Mouse (Mus musculus): ENCODE data around the gene Cckbr. TPM values are rescaled to one million over a fixed set of nuclear protein-coding genes. Genes with fewer than 3 reads are reported as not detected.

Gene Cckbr
- polyA plus RNA-seq, 1 experiment: not detected

DNA sequence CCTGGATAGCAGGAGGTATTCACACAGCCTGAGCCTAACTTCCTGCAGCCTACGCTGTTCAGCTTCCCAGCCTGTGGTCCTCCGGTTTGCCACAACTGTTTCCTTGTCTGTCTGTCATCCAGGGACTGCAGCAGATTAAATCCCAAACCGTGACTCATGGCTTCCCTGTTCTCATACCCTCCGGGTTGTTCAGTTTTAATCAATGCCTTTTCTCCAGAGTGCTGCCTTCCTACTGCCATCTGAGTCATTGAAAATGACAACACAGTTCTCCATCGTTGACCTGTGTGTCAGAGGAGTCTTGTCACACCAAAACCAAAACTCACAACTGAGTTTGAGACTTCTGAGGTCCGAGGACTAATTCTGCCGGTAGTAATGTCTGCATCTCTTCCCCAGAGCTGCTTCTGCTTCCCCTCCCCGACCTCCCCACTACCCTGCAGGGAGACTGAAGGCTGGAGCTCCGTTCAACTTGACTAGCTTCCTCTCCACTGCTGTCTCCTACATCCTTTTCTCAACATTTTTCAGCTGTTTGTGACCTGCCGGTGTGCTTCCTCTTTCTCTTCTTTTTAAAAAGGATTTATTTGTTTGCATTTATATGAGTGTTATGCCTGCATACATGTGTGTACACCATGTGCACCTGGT is 73.4 kb downstream of the Cckbr start:
- no peaks in the 10 kb centered on the region for H3K27me3 ChIP-seq (ENCODE audit: control insufficient read depth, insufficient read depth, insufficient read length)
- H3K36me3 ChIP-seq (ENCODE audit: control insufficient read depth, insufficient read depth): no peaks in the 10 kb centered on the region
- H3K4me3 ChIP-seq: no peak overlapping the region
- TF ChIP-seq CEBPB (IDR thresholded peaks at IDR 0.05; ENCODE audit: insufficient read depth, poor library complexity, severe bottlenecking) (no peak), POLR2AphosphoS2 (IDR thresholded peaks at IDR 0.05; ENCODE audit: insufficient read length, low read depth) (no peak), MYOG (IDR thresholded peaks at IDR 0.05; ENCODE audit: control insufficient read depth in 1 of 3, insufficient read depth in 1 of 3, insufficient read length in 2 of 3, low read depth in 2 of 3) (no peak), MYOD1 (IDR thresholded peaks at IDR 0.05; ENCODE audit: control insufficient read depth in 1 of 3, insufficient read length in 2 of 3, low read depth in 2 of 3) (no peak), POLR2A (IDR thresholded peaks at IDR 0.05; ENCODE audit: insufficient read length, low read depth) (no peak), TCF12 (IDR thresholded peaks at IDR 0.05; ENCODE audit: insufficient read depth, poor library complexity, severe bottlenecking) (no peak), USF1 (IDR thresholded peaks at IDR 0.05; ENCODE audit: low read depth) (no peak), MAX (IDR thresholded peaks at IDR 0.05; ENCODE audit: low read depth) (no peak), REST (IDR thresholded peaks at IDR 0.05; ENCODE audit: insufficient read depth, insufficient read length) (no peak), TCF3 (IDR thresholded peaks at IDR 0.05; ENCODE audit: insufficient read length, low read depth) (no peak), E2F4 (IDR thresholded peaks at IDR 0.05; ENCODE audit: insufficient read depth) (no peak)
- H3K4me2 ChIP-seq (ENCODE audit: low read depth): peak overlapping the region; percentile 47
- no peaks in the 10 kb centered on the region for H3K79me2 ChIP-seq (ENCODE audit: control insufficient read depth, insufficient read depth)
- H3ac ChIP-seq (ENCODE audit: control insufficient read depth, insufficient read length): no peak overlapping the region

DNA sequence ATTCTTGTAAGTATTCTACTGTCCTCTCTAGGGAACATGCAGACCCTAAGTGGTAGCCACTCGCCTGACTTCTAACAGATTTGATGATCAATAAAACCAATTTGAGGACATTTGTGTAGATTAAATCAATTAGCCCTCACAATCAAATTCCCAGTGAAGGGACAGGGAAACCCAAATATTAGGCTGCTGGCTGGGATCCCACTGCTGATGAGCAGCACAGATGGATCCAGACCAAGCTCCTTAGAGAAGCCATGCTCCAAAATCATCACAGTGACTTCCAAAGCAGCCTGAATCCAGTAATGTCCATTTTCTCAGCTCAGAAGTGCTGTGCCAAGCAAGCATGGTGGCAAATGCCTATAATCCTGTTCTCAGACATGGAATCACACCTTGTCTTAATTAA is 74.1 kb downstream of the Cckbr start:
- Histone ChIP-seq H3K4me2 (ENCODE audit: low read depth) (no peak overlapping the region), H3K79me2 (ENCODE audit: control insufficient read depth, insufficient read depth) (no peaks in the 10 kb centered on the region), H3ac (ENCODE audit: control insufficient read depth, insufficient read length) (no peak overlapping the region), H3K27me3 (ENCODE audit: control insufficient read depth, insufficient read depth, insufficient read length) (no peaks in the 10 kb centered on the region), H3K4me3 (no peak overlapping the region), H3K36me3 (ENCODE audit: control insufficient read depth, insufficient read depth) (no peaks in the 10 kb centered on the region)
- TF ChIP-seq E2F4 (IDR thresholded peaks at IDR 0.05; ENCODE audit: insufficient read depth) (no peak), TCF12 (IDR thresholded peaks at IDR 0.05; ENCODE audit: insufficient read depth, poor library complexity, severe bottlenecking) (no peak), CEBPB (IDR thresholded peaks at IDR 0.05; ENCODE audit: insufficient read depth, poor library complexity, severe bottlenecking) (no peak), USF1 (IDR thresholded peaks at IDR 0.05; ENCODE audit: low read depth) (no peak), TCF3 (IDR thresholded peaks at IDR 0.05; ENCODE audit: insufficient read length, low read depth) (no peak), MAX (IDR thresholded peaks at IDR 0.05; ENCODE audit: low read depth) (no peak), SRF (IDR thresholded peaks at IDR 0.05; ENCODE audit: control insufficient read depth, insufficient read length, low read depth) (no peak), REST (IDR thresholded peaks at IDR 0.05; ENCODE audit: insufficient read depth, insufficient read length) (no peak), POLR2AphosphoS2 (IDR thresholded peaks at IDR 0.05; ENCODE audit: insufficient read length, low read depth) (no peak), MYOG (IDR thresholded peaks at IDR 0.05; ENCODE audit: control insufficient read depth in 1 of 3, insufficient read depth in 1 of 3, insufficient read length in 2 of 3, low read depth in 2 of 3) (no peak), POLR2A (IDR thresholded peaks at IDR 0.05; ENCODE audit: insufficient read length, low read depth) (no peak), MYOD1 (IDR thresholded peaks at IDR 0.05; ENCODE audit: control insufficient read depth in 1 of 3, insufficient read length in 2 of 3, low read depth in 2 of 3) (no peak)

- TF ChIP-seq MYOD1 (IDR thresholded peaks at IDR 0.05; ENCODE audit: control insufficient read depth in 1 of 3, insufficient read length in 2 of 3, low read depth in 2 of 3) (no peak), MAX (IDR thresholded peaks at IDR 0.05; ENCODE audit: low read depth) (no peak), POLR2AphosphoS2 (IDR thresholded peaks at IDR 0.05; ENCODE audit: insufficient read length, low read depth) (no peak), USF1 (IDR thresholded peaks at IDR 0.05; ENCODE audit: low read depth) (no peak), REST (IDR thresholded peaks at IDR 0.05; ENCODE audit: insufficient read depth, insufficient read length) (no peak), POLR2A (IDR thresholded peaks at IDR 0.05; ENCODE audit: insufficient read length, low read depth) (no peak), TCF3 (IDR thresholded peaks at IDR 0.05; ENCODE audit: insufficient read length, low read depth) (no peak), SRF (IDR thresholded peaks at IDR 0.05; ENCODE audit: control insufficient read depth, insufficient read length, low read depth) (no peak), TCF12 (IDR thresholded peaks at IDR 0.05; ENCODE audit: insufficient read depth, poor library complexity, severe bottlenecking) (no peak), MYOG (IDR thresholded peaks at IDR 0.05; ENCODE audit: control insufficient read depth in 1 of 3, insufficient read depth in 1 of 3, insufficient read length in 2 of 3, low read depth in 2 of 3) (no peak), E2F4 (IDR thresholded peaks at IDR 0.05; ENCODE audit: insufficient read depth) (no peak), CEBPB (IDR thresholded peaks at IDR 0.05; ENCODE audit: insufficient read depth, poor library complexity, severe bottlenecking) (no peak)
- Histone ChIP-seq H3K27me3 (ENCODE audit: control insufficient read depth, insufficient read depth, insufficient read length) (no peaks in the 10 kb centered on the region), H3ac (ENCODE audit: control insufficient read depth, insufficient read length) (no peak overlapping the region), H3K79me2 (ENCODE audit: control insufficient read depth, insufficient read depth) (no peaks in the 10 kb centered on the region), H3K4me2 (ENCODE audit: low read depth) (peak overlapping the region; percentile 27), H3K36me3 (ENCODE audit: control insufficient read depth, insufficient read depth) (no peaks in the 10 kb centered on the region), H3K4me3 (no peak overlapping the region)
Observed at GRCm38 (mm10) chr7:105501984-105502383, 76.5 kb downstream of the Cckbr start.

DNA sequence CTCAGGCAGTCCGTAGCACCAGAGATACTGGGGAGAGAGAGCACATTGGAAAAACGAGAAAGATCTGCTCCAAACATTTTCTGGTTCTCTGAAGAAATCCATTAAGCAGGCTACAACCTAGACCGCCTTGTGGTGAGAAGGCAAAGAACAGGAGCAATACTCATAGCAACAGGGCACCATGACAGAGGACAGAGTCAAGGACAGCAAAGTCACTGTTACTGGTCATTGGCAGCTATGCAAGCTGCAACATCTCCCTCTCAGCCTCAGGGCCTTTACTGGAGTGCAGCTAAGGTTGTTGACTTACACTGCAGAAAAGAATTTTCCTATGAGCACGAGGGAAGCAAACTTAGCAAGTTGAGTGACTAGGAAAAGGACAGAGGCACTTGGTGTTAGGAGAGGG is 81.7 kb downstream of the Cckbr start:
- H3ac ChIP-seq (ENCODE audit: control insufficient read depth, insufficient read length): no peak overlapping the region

More for the DNA sequence above, 81.7 kb downstream of the Cckbr start:
- TF ChIP-seq TCF3 (IDR thresholded peaks at IDR 0.05; ENCODE audit: insufficient read length, low read depth): no peak
- TF ChIP-seq REST (IDR thresholded peaks at IDR 0.05; ENCODE audit: insufficient read depth, insufficient read length): no peak
- no peak for TF ChIP-seq USF1 (IDR thresholded peaks at IDR 0.05; ENCODE audit: low read depth)
- no peak for TF ChIP-seq SRF (IDR thresholded peaks at IDR 0.05; ENCODE audit: control insufficient read depth, insufficient read length, low read depth)
- no peak overlapping the region for H3K4me2 ChIP-seq (ENCODE audit: low read depth)
- H3K36me3 ChIP-seq (ENCODE audit: control insufficient read depth, insufficient read depth): no peaks in the 10 kb centered on the region
- no peaks in the 10 kb centered on the region for H3K27me3 ChIP-seq (ENCODE audit: control insufficient read depth, insufficient read depth, insufficient read length)
- no peak overlapping the region for H3K4me3 ChIP-seq
- H3K79me2 ChIP-seq (ENCODE audit: control insufficient read depth, insufficient read depth): no peaks in the 10 kb centered on the region
